Mouse (Mus musculus) stomach, embryonic 15.5 days (tissue): ENCODE data around the gene Srsf2. TPM values are rescaled to one million over a fixed set of nuclear protein-coding genes. Genes with fewer than 3 reads are reported as not detected.

Experiments used
- ATAC-seq: fragments of 200-750 bp; cut with Nextera tagmentation; 2 replicates; pipeline ENCODE4 v1.8.0; 2017; ENCODE audit warnings: low read depth, moderate number of reproducible peaks, moderate TSS enrichment; ENCODE audit not compliant: insufficient read depth, low FRiP score
- H3K27ac ChIP-seq: fragments of 300-500 bp; sonication (generic); 2 replicates; pipeline ENCODE4 v1.5.1; 2015; ENCODE audit warnings: mild to moderate bottlenecking, inconsistent platforms
- H3K27me3 ChIP-seq: fragments of 300-500 bp; sonication (generic); replicated peaks from 2 replicates; pipeline ENCODE4 v1.6.1; 2015; ENCODE audit warnings: inconsistent platforms
- H3K36me3 ChIP-seq: fragments of 300-500 bp; sonication (generic); 2 replicates; pipeline ENCODE4 v1.6.1; 2015; ENCODE audit warnings: inconsistent platforms
- H3K4me1 ChIP-seq: fragments of 300-500 bp; sonication (generic); 2 replicates; pipeline ENCODE4 v1.6.1; 2015; ENCODE audit warnings: inconsistent platforms
- H3K4me2 ChIP-seq: fragments of 300-500 bp; sonication (generic); 2 replicates; pipeline ENCODE4 v1.6.1; 2015; ENCODE audit warnings: mild to moderate bottlenecking, inconsistent platforms
- H3K4me3 ChIP-seq: fragments of 300-500 bp; sonication (generic); replicated peaks from 2 replicates; pipeline ENCODE4 v1.5.1; 2015; ENCODE audit warnings: inconsistent platforms
- H3K9ac ChIP-seq: fragments of 300-500 bp; sonication (generic); 2 replicates; pipeline ENCODE4 v1.6.1; 2015; ENCODE audit warnings: inconsistent platforms
- H3K9me3 ChIP-seq: fragments of 300-500 bp; sonication (generic); 2 replicates; pipeline ENCODE4 v1.6.1; 2016; ENCODE audit warnings: inconsistent platforms
- WGBS: fragments of 180-500 bp; shearing (Covaris S2); methylation state at CpG from one replicate; pipeline ENCODE4 v1.1.7; 2015; 5-methylcytosine and 5-hydroxymethylcytosine counted together
- polyA plus RNA-seq: library from polyadenylated mRNA; unstranded; fragments of >200 nt; fragmentation: Nextera tagmentation; extraction: Ambion mirVana; gene quantifications from 2 replicates; pipeline ENCODE4 v1.2.1, GENCODE M21; 2015

Gene Srsf2
- polyA plus RNA-seq, 1 experiment from 2014 or later = 728 TPM

DNA sequence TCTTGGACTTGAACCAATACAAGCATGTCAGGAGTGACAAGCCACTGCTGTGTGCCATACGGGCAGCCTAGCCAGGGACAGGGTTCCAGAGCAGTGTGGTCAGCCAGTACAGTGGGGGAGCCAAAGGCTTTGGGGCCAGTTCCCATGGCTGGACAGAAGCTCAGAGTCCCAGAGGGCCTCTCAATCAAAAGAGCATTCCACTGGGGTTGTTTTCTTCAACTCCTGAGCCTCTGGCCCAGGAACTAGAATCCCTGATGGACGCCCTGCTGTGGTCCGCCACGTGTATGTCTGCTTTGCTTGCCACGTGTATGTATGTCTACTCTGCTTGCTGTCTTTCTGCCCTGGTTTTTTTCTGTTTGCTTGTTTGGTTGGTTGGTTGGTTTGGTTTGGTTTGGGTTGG, 51.8 kb downstream of the Srsf2 start:
- H3K4me1 ChIP-seq = no peaks in the 10 kb centered on the region
- H3K36me3 ChIP-seq = no peaks in the 10 kb centered on the region
- no peak overlapping the region for H3K4me2 ChIP-seq
- no peak overlapping the region for H3K9ac ChIP-seq
- H3K27ac ChIP-seq = no peak overlapping the region
- WGBS = 67% methylated on average over 5 of the region's 5 CpGs
- H3K4me3 ChIP-seq = no peak overlapping the region
- no peaks in the 10 kb centered on the region for H3K9me3 ChIP-seq
- no peaks in the 10 kb centered on the region for H3K27me3 ChIP-seq
- no peak for ATAC-seq

Other genes with a start within 250 kb of the Srsf2 start
- 7.4 and 7.5 TPM in 2 replicates for gene Rhbdf2, start 226.1 kb downstream of the Srsf2 start, polyA plus RNA-seq
- 1.2 and 1.3 TPM in 2 replicates for gene Prcd, start 199.6 kb downstream of the Srsf2 start, polyA plus RNA-seq
- gene Cygb, start 198.8 kb downstream of the Srsf2 start, polyA plus RNA-seq = 16.7 and 17.7 TPM in 2 replicates
- not detected in 2 replicates for gene St6galnac1, start 77.6 kb downstream of the Srsf2 start, polyA plus RNA-seq
- gene Mxra7, start 25.0 kb downstream of the Srsf2 start, polyA plus RNA-seq = 23.0 and 25.7 TPM in 2 replicates
- 57.9 and 61.3 TPM in 2 replicates for gene Mettl23, start 9.8 kb downstream of the Srsf2 start, polyA plus RNA-seq
- gene Jmjd6, start 9.6 kb downstream of the Srsf2 start, polyA plus RNA-seq = 71.1 and 76.3 TPM in 2 replicates
- 33.3 and 33.7 TPM in 2 replicates for gene Mfsd11, start 654 bp downstream of the Srsf2 start, polyA plus RNA-seq
- gene Mgat5b, start 65.8 kb upstream of the Srsf2 start, polyA plus RNA-seq = 1.2 TPM in 2 replicates